Mouse (Mus musculus): ENCODE measurements around the gene Hsd11b1.

GRCm38 (mm10) chr1:193270965-193271763 is 7.3 kb upstream of the Hsd11b1 start:
- no peak for TF ChIP-seq CTCF (IDR thresholded peaks at IDR 0.05; ENCODE audit: low read depth)
- TF ChIP-seq EP300 (optimal IDR thresholded peaks at IDR 0.05): no peak
